34 mouse cellular contexts compared by ENCODE assay signal in genomic region chr19:9998063-9998416, GRCm38 (mm10). TPM values are rescaled to one million over a fixed set of nuclear protein-coding genes. Genes with fewer than 3 reads are reported as not detected.
"Had no signal": no experiment of that assay in that cellular context is flagged by ENCODE, and none has a peak within 500 bp of the region (broad histone marks: within the 10 kb centered on the region; RNA-seq: fewer than 3 reads in every experiment).

No protein-coding gene starts in this region.

- H3K9me3 ChIP-seq: heart, embryonic 12.5 days; heart, embryonic 13.5 days; heart, embryonic 15.5 days; hindbrain, embryonic 10.5 days; hindbrain, embryonic 12.5 days; hindbrain, embryonic 15.5 days; intestine, embryonic 15.5 days; kidney, embryonic 15.5 days had no signal

- H3K9ac ChIP-seq: heart, embryonic 12.5 days; heart, embryonic 13.5 days; heart, embryonic 15.5 days; hindbrain, embryonic 12.5 days; hindbrain, embryonic 13.5 days; hindbrain, embryonic 14.5 days; hindbrain, embryonic 15.5 days; intestine, embryonic 15.5 days; kidney, embryonic 15.5 days had no signal

- DNase-seq: heart, postnatal 10 days; heart, postnatal 14 days; heart, postnatal 36 days; heart, postnatal 4 days; kidney, adult 11 months; kidney, adult 18-20 months; kidney, adult 2 months; kidney, adult 8-10 months; kidney, adult 9 months; kidney, postnatal 10 days; kidney, postnatal 14 days; kidney, postnatal 25 days; kidney, postnatal 36 days; kidney, postnatal 4 days; layer of hippocampus, adult 9-11 months; layer of hippocampus, postnatal 36 days had no signal

- H3K36me3 ChIP-seq: heart, embryonic 10.5 days; heart, embryonic 12.5 days; heart, embryonic 13.5 days; heart, embryonic 15.5 days; hindbrain, embryonic 10.5 days; hindbrain, embryonic 12.5 days; hindbrain, embryonic 13.5 days; hindbrain, embryonic 15.5 days; intestine, embryonic 15.5 days; kidney, embryonic 15.5 days had no signal

- H3K4me1 ChIP-seq: intestine, embryonic 15.5 days had no signal

- H3K27me3 ChIP-seq: heart, embryonic 12.5 days; heart, embryonic 13.5 days; heart, embryonic 15.5 days; hindbrain, embryonic 13.5 days; hindbrain, embryonic 15.5 days; intestine, embryonic 15.5 days; kidney, embryonic 15.5 days had no signal

- H3K27ac ChIP-seq: heart, embryonic 10.5 days; heart, embryonic 13.5 days; heart, embryonic 15.5 days; hindbrain, embryonic 10.5 days; hindbrain, embryonic 12.5 days; hindbrain, embryonic 13.5 days; hindbrain, embryonic 14.5 days; hindbrain, embryonic 15.5 days; hindbrain, postnatal 0 days; intestine, embryonic 15.5 days; kidney, embryonic 15.5 days; kidney, postnatal 0 days; layer of hippocampus, adult 2 months had no signal

- H3K4me2 ChIP-seq: heart, embryonic 12.5 days; heart, embryonic 13.5 days; heart, embryonic 15.5 days; hindbrain, embryonic 12.5 days; hindbrain, embryonic 13.5 days; hindbrain, embryonic 14.5 days; hindbrain, embryonic 15.5 days; intestine, embryonic 15.5 days; kidney, embryonic 15.5 days had no signal

- ATAC-seq: hindbrain, embryonic 16.5 days; hindbrain, postnatal 0 days; inflammation-experienced regulatory T-cells, adult 6 months; intestine, embryonic 15.5 days; intestine, embryonic 16.5 days; intestine, postnatal 0 days had no signal

- H3K4me3 ChIP-seq: heart, embryonic 10.5 days; heart, embryonic 12.5 days; heart, embryonic 13.5 days; heart, embryonic 15.5 days; hindbrain, embryonic 10.5 days; hindbrain, embryonic 12.5 days; hindbrain, embryonic 13.5 days; hindbrain, embryonic 15.5 days; intestine, embryonic 15.5 days; kidney, embryonic 15.5 days; layer of hippocampus, adult 2 months had no signal

RNA-seq across cellular contexts. Expression of gene Rab3il1, which starts 3.4 kb away (rescaled TPM):
- polyA plus RNA-seq: inflammation-experienced regulatory T-cells, adult 6 months had no signal

RNA-seq across cellular contexts. Expression of gene Fads3, which starts 43.3 kb away (rescaled TPM):
- polyA plus RNA-seq: inflammation-experienced regulatory T-cells, adult 6 months had no signal
